13 mouse cellular contexts compared by ENCODE assay signal in the genomic region with DNA sequence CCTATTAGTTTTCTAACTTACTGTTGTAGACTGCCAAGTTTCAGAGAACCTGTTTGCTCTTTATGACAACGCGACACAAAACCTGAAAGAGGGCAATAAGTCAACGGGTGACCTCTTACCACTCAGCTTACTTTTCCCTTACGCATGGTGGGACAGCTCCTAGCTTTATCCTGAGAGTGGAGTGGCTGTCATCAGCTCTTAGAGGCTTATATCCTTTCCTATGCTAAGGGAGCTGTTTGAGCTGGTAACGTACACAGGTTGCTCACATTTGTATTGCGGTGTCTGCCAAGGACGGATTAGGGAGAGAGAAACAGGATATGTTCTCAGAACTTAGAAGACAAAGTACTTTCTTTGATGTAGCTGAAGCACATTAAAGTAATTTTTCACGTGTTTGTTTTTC.
"Had no signal": no experiment of that assay in that cellular context is flagged by ENCODE, and none has a peak within 500 bp of the region (broad histone marks: within the 10 kb centered on the region; RNA-seq: fewer than 3 reads in every experiment).

No protein-coding gene starts in this region.

- H3K4me2 ChIP-seq: liver, embryonic 12.5 days; liver, embryonic 15.5 days; lung, embryonic 15.5 days; midbrain, embryonic 11.5 days had no signal

- H3K4me1 ChIP-seq: liver, embryonic 12.5 days; lung, embryonic 15.5 days had no signal

- H3K36me3 ChIP-seq: liver, embryonic 12.5 days; liver, embryonic 15.5 days; lung, embryonic 15.5 days had no signal

- H3K27ac ChIP-seq: liver, embryonic 12.5 days; liver, embryonic 15.5 days; lung, embryonic 15.5 days had no signal

- DNase-seq: kidney, adult 11 months; kidney, adult 8-10 months; kidney, postnatal 14 days; kidney, postnatal 4 days; left cerebral cortex, postnatal 4 days; lung, postnatal 10 days; lung, postnatal 4 days; midbrain, embryonic 14.5 days; thymus, postnatal 25 days had no signal

- H3K9me3 ChIP-seq: liver, embryonic 12.5 days; liver, embryonic 15.5 days; lung, embryonic 15.5 days had no signal

- H3K4me3 ChIP-seq: liver, embryonic 12.5 days; liver, embryonic 15.5 days; lung, embryonic 15.5 days had no signal

- ATAC-seq: liver, embryonic 12.5 days had no signal

- H3K27me3 ChIP-seq: liver, embryonic 15.5 days; lung, embryonic 15.5 days had no signal

- H3K9ac ChIP-seq: liver, embryonic 12.5 days; liver, embryonic 15.5 days; lung, embryonic 15.5 days had no signal
